Mouse (Mus musculus): ENCODE results near the gene Hif1an. TPM values are rescaled to one million over a fixed set of nuclear protein-coding genes. Genes with fewer than 3 reads are reported as not detected.

The Hif1an gene
- total and polyA plus RNA-seq, 3 experiments, result 9.9 to 14.2 (median 11.7) TPM

DNA sequence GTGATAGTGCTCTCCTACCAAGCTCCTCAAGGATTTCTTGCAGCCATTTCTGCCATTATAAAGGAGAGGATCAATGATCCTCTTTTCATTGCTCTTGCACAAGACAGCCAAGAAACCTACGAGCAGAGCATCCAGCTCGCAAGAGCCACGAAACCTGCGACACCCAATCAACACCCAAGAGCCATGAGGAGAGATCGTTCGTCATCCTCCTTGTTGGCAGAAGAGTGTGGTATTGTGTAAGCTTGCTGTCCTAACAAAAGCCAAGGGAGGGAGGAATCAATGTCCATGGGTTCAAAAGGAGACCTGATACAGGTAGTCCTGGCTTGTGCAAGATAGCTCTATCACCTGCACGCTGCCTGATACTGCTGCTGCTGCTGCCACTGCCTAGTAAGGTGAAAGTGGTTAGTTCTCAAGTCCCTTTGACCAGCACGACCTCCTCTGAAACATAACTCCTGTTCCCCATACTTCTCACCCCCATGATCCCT, 19.9 kb upstream of the Hif1an start:
- Histone ChIP-seq H3K27me3 (ENCODE audit: insufficient read depth, low read length) (peaks cover 6% of the 10 kb centered on the region; the same call in 1 of the 2 replicates), H3K9me3 (replicated peaks) (peaks cover 7% of the 10 kb centered on the region), H3K4me1 (ENCODE audit: insufficient read depth, low read depth, low read length) (0 out of 2 replicates have a peak, but pooled peaks cover 3% of the 10 kb centered on the region), H3K36me3 (replicated peaks) (peaks cover 18% of the 10 kb centered on the region), H3K4me3 (ENCODE audit: low read depth, low read length) (no peak overlapping the region)
- TF ChIP-seq CTCF (IDR thresholded peaks at IDR 0.05; ENCODE audit: low read depth, low read length) (no peak), POLR2AphosphoS5 (IDR thresholded peaks at IDR 0.05; ENCODE audit: insufficient replicate concordance, low read depth, low read length) (no peak), GATA1 (IDR thresholded peaks at IDR 0.05; ENCODE audit: borderline replicate concordance, low read length) (no peak), TAL1 (conservative IDR thresholded peaks at IDR 0.05; ENCODE audit: low read depth, low read length) (no peak), GATA2 (IDR thresholded peaks at IDR 0.05; ENCODE audit: borderline replicate concordance, low read depth, low read length) (no peak)
- DNase-seq (ENCODE audit: low spot score) (no peak), ATAC-seq (ENCODE audit: extremely low read depth, insufficient number of reproducible peaks, low FRiP score, poor library complexity, severe bottlenecking) (no peak)

DNA sequence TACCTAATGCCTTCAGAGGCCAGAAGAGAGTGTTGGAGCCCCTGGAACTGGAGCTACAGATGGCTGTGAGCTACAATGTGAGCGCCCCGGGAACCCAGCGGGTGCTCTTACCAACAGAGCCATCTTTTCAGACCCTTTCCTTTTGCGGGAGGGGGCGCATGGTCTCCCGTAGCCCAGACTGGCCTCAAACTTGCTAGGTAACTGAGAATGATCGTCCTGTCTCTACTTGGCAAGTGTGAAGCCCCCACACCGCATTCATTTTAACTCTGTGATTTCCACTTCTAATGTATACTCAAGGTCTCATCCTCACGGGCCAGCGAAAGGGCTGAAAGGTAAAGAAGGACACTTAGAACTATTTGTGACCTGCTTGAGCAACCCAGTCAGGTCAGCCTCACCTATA, 18.3 kb upstream of the Hif1an start:
- no peak overlapping the region for H3K4me3 ChIP-seq (ENCODE audit: low read depth, low read length)
- peaks cover 6% of the 10 kb centered on the region; the same call in 1 of the 2 replicates for H3K27me3 ChIP-seq (ENCODE audit: insufficient read depth, low read length)
- no peak for TF ChIP-seq TAL1 (conservative IDR thresholded peaks at IDR 0.05; ENCODE audit: low read depth, low read length)
- TF ChIP-seq GATA1 (IDR thresholded peaks at IDR 0.05; ENCODE audit: borderline replicate concordance, low read length), result no peak
- no peak for TF ChIP-seq POLR2AphosphoS5 (IDR thresholded peaks at IDR 0.05; ENCODE audit: insufficient replicate concordance, low read depth, low read length)
- TF ChIP-seq CTCF (IDR thresholded peaks at IDR 0.05; ENCODE audit: low read depth, low read length), result no peak
- no peak for TF ChIP-seq GATA2 (IDR thresholded peaks at IDR 0.05; ENCODE audit: borderline replicate concordance, low read depth, low read length)

DNA sequence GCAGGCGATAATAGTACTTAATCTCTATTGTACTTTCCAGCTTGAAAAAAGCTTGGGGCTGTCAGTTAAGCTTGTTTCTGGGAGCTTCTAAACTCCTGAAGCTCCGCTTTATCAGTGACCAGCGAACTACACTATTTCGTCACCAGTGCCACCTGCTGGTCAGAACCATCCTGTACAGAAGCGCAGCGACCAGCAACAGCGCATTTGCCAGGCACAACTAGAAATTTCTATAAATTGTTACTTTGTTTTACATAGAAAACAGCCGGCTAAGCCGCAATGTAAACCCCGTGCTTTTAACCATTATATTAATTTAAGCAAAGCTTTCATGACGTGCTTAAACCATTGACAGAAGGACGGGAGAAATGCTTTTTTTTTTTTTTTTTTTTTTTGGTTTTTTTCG, 17.9 kb upstream of the Hif1an start:
- Histone ChIP-seq H3K9me3 (replicated peaks) (peaks cover 7% of the 10 kb centered on the region), H3K27me3 (ENCODE audit: insufficient read depth, low read length) (peaks cover 6% of the 10 kb centered on the region; the same call in 1 of the 2 replicates), H3K36me3 (replicated peaks) (peaks cover 38% of the 10 kb centered on the region), H3K4me1 (ENCODE audit: insufficient read depth, low read depth, low read length) (0 out of 2 replicates have a peak, but pooled peaks cover 3% of the 10 kb centered on the region), H3K4me3 (ENCODE audit: low read depth, low read length) (no peak overlapping the region)
- TF ChIP-seq TAL1 (conservative IDR thresholded peaks at IDR 0.05; ENCODE audit: low read depth, low read length), result no peak
- TF ChIP-seq GATA2 (IDR thresholded peaks at IDR 0.05; ENCODE audit: borderline replicate concordance, low read depth, low read length), result no peak
- no peak for TF ChIP-seq POLR2AphosphoS5 (IDR thresholded peaks at IDR 0.05; ENCODE audit: insufficient replicate concordance, low read depth, low read length)
- no peak for TF ChIP-seq GATA1 (IDR thresholded peaks at IDR 0.05; ENCODE audit: borderline replicate concordance, low read length)
- no peak for TF ChIP-seq CTCF (IDR thresholded peaks at IDR 0.05; ENCODE audit: low read depth, low read length)
- DNase-seq (ENCODE audit: low spot score) (peak; percentile 22), ATAC-seq (ENCODE audit: extremely low read depth, insufficient number of reproducible peaks, low FRiP score, poor library complexity, severe bottlenecking) (no peak)

More for the DNA sequence above, 18.3 kb upstream of the Hif1an start:
- Histone ChIP-seq H3K36me3 (replicated peaks) (peaks cover 34% of the 10 kb centered on the region), H3K4me1 (ENCODE audit: insufficient read depth, low read depth, low read length) (0 out of 2 replicates have a peak, but pooled peaks cover 3% of the 10 kb centered on the region), H3K9me3 (replicated peaks) (peaks cover 7% of the 10 kb centered on the region)
- DNase-seq (ENCODE audit: low spot score), result no peak
- ATAC-seq (ENCODE audit: extremely low read depth, insufficient number of reproducible peaks, low FRiP score, poor library complexity, severe bottlenecking), result no peak

DNA sequence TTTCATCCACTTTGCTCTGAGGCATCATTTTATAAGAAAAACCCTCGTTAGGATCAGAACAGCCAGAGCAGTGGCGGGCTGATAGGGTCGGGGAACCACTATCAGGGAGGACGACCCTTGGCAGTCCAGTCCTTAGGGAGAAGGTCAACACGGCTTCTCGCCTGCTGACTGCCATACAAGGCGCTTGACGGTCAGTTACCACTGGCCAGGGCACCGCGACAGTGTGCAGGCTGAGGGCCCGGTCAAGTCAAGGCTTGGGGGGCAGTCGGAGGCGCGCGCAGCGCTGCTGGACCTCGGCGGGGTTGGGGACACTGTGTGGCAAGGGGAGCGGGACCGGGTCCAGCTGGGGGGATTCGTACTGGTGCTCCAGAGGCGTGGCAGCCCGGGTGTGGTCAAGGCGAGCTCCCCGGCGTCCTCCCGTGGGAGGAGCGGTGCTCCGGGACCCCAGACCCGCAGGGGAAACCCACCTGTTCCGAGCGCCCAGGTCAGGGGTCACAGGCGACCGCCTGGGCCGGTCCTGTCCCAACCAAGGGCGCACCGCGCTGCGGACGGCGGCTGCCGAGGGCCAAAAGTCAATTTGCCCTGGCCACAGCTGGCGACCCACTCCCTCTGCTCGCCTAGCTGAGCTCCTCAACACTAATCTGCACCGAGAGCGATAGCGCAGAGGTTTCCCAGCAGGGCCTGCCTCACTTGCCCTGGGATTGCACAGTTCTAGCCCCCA, 17.2 kb upstream of the Hif1an start, which contains the start of gene Sec31b:
TSS of gene Sec31b (minus strand) at position 544 of the 721 bp plus-strand sequence.
- peaks cover 45% of the 10 kb centered on the region for H3K36me3 ChIP-seq (replicated peaks)
- H3K27me3 ChIP-seq (ENCODE audit: insufficient read depth, low read length), result 0 out of 2 replicates have a peak, but pooled peaks cover 3% of the 10 kb centered on the region
- ATAC-seq (ENCODE audit: extremely low read depth, insufficient number of reproducible peaks, low FRiP score, poor library complexity, severe bottlenecking) (no peak), DNase-seq (ENCODE audit: low spot score) (no peak)
- TF ChIP-seq CTCF (IDR thresholded peaks at IDR 0.05; ENCODE audit: low read depth, low read length) (no peak), GATA2 (IDR thresholded peaks at IDR 0.05; ENCODE audit: borderline replicate concordance, low read depth, low read length) (no peak)
- H3K4me3 ChIP-seq (ENCODE audit: low read depth, low read length), result no peak within 1 kb of the TSS
- 0 out of 2 replicates have a peak, but pooled peaks cover 3% of the 10 kb centered on the region for H3K4me1 ChIP-seq (ENCODE audit: insufficient read depth, low read depth, low read length)
- peaks cover 4% of the 10 kb centered on the region for H3K9me3 ChIP-seq (replicated peaks)

DNA sequence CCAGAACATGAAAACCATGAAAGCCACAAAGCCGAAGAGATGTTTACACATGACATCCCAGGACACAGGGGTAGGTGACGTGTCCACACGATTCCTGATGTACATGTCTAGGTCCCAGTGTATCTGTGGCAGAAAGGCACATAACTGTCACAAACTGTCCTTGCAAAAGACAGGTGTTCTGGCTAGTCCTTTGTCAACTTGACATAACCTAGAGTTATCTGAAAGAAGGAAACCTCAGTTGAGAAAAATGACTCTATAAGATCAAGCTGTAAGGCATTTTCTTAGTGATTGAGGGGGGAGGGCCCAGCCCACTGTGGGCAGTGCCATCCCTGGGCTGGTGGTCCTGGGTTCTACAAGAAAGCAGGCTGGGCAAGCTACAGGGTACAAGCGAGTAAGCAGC, 9.9 kb upstream of the Hif1an start, which contains the start of gene Gm20538:
TSS of gene Gm20538 (minus strand) at position 101 of the 400 bp plus-strand sequence.
- no peak for TF ChIP-seq GATA1 (IDR thresholded peaks at IDR 0.05; ENCODE audit: borderline replicate concordance, low read length)
- no peak for TF ChIP-seq POLR2AphosphoS5 (IDR thresholded peaks at IDR 0.05; ENCODE audit: insufficient replicate concordance, low read depth, low read length)
- TF ChIP-seq GATA2 (IDR thresholded peaks at IDR 0.05; ENCODE audit: borderline replicate concordance, low read depth, low read length), result no peak
- TF ChIP-seq CTCF (IDR thresholded peaks at IDR 0.05; ENCODE audit: low read depth, low read length), result no peak
- TF ChIP-seq TAL1 (conservative IDR thresholded peaks at IDR 0.05; ENCODE audit: low read depth, low read length), result no peak
- ATAC-seq (ENCODE audit: extremely low read depth, insufficient number of reproducible peaks, low FRiP score, poor library complexity, severe bottlenecking) (no peak), DNase-seq (ENCODE audit: low spot score) (no peak)
- Histone ChIP-seq H3K9me3 (replicated peaks) (no peaks in the 10 kb centered on the region), H3K4me1 (ENCODE audit: insufficient read depth, low read depth, low read length) (peaks cover 20% of the 10 kb centered on the region), H3K36me3 (replicated peaks) (peaks cover 62% of the 10 kb centered on the region), H3K4me3 (ENCODE audit: low read depth, low read length) (peak within 1 kb of the TSS; percentile 30; the same call in 1 of the 2 replicates), H3K27me3 (ENCODE audit: insufficient read depth, low read length) (no peaks in the 10 kb centered on the region)

DNA sequence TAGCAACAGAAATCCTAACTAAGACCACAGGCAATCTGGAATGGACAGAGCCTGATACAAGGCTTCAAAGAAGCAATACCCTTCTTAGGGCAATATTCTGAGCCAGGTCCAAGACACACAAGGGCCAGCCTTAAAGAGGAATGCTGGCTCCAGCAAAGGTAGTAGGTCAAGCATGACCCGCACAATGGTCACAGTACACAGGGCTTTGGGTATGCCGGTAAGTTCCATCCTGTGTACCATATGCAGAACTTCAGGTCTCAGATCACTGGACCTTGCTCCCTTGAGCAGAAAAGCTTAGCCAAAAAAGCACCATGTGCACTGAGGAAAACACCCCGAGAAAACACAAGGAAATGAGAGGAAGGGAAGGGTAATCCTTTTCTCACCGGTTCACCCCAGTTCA, 9.4 kb upstream of the Hif1an start:
- peak overlapping the region; percentile 30; the same call in 1 of the 2 replicates for H3K4me3 ChIP-seq (ENCODE audit: low read depth, low read length)
- no peaks in the 10 kb centered on the region for H3K9me3 ChIP-seq (replicated peaks)

More for the DNA sequence above, 9.4 kb upstream of the Hif1an start:
- no peak for TF ChIP-seq CTCF (IDR thresholded peaks at IDR 0.05; ENCODE audit: low read depth, low read length)
- TF ChIP-seq GATA2 (IDR thresholded peaks at IDR 0.05; ENCODE audit: borderline replicate concordance, low read depth, low read length), result no peak
- no peak for TF ChIP-seq GATA1 (IDR thresholded peaks at IDR 0.05; ENCODE audit: borderline replicate concordance, low read length)
- no peak for TF ChIP-seq TAL1 (conservative IDR thresholded peaks at IDR 0.05; ENCODE audit: low read depth, low read length)
- ATAC-seq (ENCODE audit: extremely low read depth, insufficient number of reproducible peaks, low FRiP score, poor library complexity, severe bottlenecking), result no peak
- Histone ChIP-seq H3K4me1 (ENCODE audit: insufficient read depth, low read depth, low read length) (peaks cover 20% of the 10 kb centered on the region), H3K27me3 (ENCODE audit: insufficient read depth, low read length) (0 out of 2 replicates have a peak, but pooled peaks cover under 1% of the 10 kb centered on the region), H3K36me3 (replicated peaks) (peaks cover 56% of the 10 kb centered on the region)
- DNase-seq (ENCODE audit: low spot score), result no peak
